Mouse (Mus musculus): ENCODE results near the gene Hyal2.

GRCm38 (mm10) chr9:107568331-107569261, 851 bp downstream of the Hyal2 start:
- TF ChIP-seq POLR2A (IDR thresholded peaks at IDR 0.05; ENCODE audit: borderline replicate concordance, control insufficient read depth, low read depth, low read length) (no peak), CTCF (IDR thresholded peaks at IDR 0.05; ENCODE audit: control insufficient read depth, insufficient read depth, low read length) (no peak)
